Mouse (Mus musculus): ENCODE measurements around the gene Ctdspl.

Ctdspl gene

DNA sequence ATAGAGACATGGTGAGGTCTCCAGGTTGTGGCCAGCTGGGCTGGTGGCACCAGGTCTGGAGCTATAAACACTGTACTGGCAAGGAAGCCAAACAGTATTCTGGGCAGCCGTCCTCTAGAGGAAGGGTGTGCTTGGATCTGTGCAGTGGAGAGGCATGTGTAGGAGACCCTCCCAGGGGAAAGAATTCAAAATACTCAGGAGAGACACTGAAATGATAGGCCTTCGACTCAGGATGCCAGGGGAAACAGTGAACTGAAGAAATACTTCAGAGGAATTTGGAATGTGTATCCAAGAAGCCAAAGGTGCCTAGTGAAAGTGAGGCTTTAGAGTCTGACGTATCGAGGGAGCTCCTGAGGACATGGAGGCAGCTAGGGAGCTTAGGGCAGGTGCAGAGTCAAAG lies 23.4 kb downstream of the Ctdspl start:
- no peak for DNase-seq (ENCODE audit: low read depth, low spot score)

DNA sequence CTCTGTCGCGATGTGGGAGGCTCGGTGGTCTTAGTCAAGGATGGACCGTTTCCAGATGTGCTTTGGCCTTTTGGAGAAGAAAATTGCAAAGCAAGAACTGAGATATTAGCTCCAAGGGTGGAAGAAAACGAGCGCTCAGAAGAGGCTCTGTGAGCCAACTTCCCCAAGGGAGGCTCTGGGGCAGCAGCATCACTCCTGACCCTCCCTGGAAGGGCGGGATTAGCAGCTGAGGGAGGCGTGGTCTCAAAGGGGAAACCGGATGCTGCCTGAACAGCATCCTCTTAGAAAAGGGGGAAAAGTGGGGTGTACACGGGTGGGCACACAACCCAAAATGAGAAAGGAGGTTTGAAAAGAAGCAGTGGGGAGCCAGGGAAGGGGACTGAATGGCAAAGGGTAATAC lies 23.8 kb downstream of the Ctdspl start:
- no peak for DNase-seq (ENCODE audit: low read depth, low spot score)

DNA sequence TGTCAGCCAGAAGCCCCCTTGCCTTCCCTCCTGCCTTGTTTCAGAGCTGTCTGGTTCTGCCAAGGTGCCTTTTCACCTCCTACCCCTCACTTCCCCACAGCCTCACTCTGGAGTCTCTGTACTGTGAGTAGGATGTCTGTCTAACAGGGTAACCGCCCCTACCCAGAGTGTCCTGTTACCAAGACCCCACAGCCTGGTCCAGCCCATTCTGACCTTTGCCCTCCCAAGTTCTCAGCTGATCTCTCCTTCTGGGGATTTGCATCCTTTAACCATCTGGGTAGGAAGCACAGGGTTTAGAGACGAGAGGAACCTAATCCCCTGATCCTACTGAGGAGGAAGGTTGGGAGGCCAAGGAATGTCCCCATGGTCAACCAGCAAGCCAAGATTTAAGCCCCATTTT lies 24.5 kb downstream of the Ctdspl start:
- no peak for DNase-seq (ENCODE audit: low read depth, low spot score)

DNA sequence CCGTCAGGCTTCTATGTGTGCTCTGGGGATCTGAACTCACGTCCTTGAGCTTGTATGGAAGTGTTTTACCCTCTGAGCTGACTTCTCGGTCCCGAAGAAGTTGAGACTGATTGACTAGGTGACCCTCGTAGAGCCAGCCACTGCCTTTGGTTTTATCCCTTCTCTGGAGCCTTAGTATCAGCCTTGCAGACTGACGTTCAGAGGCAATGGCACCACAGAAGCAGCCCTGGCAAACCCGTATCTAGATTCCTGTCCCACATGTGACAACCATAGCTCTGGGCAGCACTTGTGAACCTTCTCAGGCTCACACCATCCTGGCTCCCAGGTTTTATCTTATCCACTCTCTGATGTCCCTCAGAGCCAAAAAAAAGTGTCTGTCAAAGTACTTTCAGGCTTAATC lies 25.1 kb downstream of the Ctdspl start:
- DNase-seq (ENCODE audit: low read depth, low spot score) = no peak

DNA sequence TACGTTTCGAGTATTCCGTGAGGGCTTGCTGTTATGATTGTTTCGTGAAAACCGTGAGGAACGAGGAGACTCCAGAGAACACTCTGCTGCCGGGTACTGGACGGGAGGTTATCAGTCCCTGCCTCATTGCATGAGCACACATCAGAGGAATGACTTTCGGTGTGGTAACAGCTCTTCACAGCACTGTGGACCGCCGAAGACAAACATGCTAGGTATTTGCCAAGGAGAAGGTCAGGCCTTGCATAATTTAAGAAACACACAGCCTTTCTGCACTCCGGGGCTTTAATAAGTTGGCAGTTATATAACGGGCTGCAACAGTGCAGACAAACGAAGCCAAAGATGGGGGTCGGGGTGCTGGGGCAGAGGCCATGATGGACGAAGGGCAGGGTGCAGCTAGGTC lies 25.9 kb downstream of the Ctdspl start:
- DNase-seq (ENCODE audit: low read depth, low spot score) = no peak

DNA sequence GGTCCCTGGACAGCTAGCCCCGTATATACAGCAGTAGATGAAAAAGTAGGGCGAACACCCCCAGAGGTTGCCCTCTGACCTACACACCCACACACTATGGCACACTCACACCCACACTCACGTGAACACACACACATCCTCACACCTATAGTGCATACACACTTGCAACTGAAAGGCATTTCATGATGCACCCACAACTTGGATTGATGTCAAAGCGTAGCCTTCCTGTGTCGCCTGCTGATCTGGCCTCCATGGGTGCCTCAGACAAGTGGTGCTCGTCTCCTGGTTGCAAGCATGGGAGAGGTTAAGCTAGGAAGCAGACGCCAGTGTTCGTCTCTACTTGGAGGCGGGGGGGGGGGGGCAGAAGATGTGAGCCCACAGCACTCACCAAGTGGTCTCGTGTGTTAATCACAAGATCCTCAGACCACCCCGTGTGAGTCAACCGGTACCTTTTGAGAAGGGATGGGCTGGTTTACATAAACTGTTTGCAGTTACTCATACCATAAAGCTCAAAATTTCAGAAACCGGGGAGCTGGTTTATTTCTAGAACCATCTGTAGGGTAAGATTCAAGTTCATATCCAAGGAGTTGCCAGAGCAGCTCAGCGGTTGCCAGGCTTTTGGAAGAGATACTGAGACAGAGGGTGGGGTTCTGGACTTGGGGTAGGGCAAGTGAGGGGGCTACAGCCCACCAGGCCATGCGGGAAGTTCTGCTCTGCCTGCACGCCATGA lies 27.4 kb downstream of the Ctdspl start:
- DNase-seq (ENCODE audit: low read depth, low spot score) = no peak

DNA sequence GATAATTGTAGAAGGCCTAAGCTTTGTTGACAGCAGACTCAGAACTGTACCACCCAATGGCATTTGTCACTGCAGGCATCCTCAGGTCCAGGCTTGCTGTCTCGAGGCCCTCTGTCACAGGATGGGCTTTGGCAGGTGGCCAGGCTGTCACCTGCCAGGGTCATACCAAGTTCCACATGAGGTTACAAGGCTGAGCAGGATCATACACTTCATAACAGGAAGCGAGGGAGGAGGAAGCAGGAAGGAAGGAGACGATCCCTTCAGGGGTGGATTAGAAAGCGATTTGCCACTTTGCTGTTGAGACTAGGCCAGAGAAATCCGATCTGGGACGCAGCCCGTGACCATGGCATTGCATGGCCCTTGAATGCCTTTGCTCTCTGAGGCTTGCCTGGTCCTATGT lies 32.5 kb downstream of the Ctdspl start:
- no peak for DNase-seq (ENCODE audit: low read depth, low spot score)

DNA sequence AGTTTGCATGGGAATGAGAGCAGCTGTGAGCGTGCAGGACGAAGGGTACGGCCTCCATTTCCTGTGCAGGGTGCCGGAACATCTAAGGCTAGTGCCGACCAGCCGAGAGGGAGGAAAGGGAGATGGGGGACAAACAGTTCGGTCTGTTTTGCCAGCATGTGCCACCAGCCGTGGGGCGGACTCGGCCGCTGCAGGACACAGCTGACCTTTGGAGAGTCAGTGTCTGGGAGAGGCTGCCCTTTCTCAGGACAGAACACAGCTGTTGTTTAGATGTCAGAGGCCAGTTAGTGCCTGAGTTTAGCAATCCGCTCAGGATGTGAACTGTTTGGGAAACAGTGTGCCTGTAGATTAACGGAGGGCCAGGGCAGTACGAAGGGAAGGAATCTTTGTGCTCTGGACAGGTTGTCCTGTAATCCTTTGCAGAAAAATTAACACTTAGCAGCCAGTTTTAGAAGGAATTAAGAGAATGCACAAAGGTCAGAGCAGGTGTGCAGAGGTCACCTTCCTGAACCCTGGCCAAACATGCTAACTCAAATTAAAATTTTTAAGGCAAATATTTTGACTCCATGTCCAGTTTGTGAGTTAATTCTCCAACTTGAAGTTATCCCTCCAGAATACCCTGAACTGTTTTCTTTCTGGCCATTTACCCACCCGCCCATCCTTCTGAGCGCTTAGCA lies 34.3 kb downstream of the Ctdspl start:
- DNase-seq (ENCODE audit: low read depth, low spot score) = no peak

DNA sequence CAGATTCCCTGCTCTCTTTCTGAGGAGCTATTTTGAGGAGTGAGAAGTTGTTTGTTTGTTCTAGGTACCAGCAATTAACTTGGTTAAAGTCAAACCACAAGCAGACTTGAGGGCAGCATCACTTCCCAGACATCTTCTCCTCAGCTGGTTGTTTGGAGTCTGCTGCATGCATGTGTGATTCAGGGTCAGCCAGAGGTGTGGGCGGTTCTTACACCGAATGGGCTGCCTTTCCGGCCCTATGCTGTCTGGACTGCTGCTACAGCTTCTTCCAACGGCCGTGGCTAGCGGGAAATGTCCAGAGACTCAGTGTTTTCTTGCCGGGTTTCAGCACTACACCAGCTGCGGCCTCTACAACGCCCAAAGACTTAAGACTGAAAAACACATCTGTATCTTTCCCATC lies 36.9 kb downstream of the Ctdspl start:
- DNase-seq (ENCODE audit: low read depth, low spot score) = no peak

DNA sequence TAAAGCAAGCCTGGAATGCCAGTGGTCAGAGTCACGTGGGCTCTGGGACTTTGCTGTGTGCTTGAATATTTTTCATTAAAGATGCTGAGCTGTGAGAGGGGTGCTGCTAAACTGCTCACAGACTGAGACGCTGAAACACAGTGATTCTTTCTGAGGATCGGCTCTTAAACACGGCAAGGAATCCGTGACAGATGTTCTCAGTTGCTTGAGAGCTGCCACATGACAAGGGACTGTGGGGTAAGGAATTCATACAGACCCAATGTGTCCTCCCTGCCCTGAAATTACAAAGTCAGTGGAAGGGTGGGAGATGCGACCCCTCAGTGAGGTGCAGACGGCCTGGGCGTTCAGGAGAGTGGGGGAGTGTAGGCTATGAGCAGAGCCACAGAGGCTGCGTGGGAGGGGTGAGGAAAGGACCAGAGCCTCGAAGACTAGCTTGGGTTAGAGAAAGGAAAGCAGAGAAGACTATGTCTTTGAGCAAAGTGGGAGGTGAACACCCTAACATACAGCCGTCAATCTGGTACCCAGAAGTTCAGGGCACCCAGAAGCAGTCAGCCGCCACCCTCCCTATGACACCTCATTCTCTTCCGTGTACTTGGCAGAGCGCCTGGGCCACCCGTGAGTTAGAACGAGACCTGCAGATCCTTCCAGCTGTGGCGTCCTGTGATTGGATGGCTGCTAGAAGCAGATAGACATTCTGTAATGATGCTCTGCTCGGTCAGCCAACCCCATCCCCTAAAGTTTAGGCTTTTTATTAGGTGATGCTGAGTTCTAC lies 38.2 kb downstream of the Ctdspl start:
- no peak for DNase-seq (ENCODE audit: low read depth, low spot score)

DNA sequence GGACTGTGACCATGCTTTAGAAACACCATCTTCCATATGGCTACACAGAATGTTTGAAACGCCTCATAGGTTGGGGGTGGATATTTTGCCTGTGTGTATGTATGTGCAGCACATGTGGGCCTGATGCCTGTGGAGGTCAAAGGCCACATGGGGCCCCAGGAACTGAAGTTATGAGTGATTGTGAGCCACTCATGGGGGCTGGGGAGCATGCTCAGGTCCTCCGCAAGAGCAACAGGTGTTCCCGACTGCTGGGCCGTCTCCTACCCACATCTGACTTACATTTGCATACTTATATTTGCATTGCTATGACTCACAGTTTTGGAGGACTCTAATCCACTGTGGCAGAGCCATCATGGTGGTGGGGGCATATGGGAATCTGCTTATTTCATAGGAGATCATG lies 43.6 kb downstream of the Ctdspl start:
- DNase-seq (ENCODE audit: low read depth, low spot score) = no peak

DNA sequence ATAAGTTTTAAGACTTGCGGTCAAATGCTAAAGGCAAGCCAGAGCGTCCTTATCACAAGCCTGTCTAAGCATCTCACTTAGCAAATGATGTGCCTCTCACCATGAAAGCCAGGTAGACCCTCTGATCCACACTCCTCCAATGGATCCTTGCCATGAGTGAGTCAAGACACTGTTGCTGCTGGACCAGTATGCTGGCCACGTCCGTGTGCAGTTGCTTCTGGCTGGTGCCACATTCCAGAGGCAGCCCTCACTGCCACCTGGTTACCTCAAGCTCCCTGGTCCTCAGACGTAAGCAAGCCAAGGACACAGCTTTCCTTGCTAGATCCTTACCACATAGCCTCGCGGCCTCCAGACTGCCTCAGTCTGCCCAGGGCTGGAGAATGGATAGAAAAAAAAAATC lies 46.8 kb downstream of the Ctdspl start:
- no peak for DNase-seq (ENCODE audit: low read depth, low spot score)

DNA sequence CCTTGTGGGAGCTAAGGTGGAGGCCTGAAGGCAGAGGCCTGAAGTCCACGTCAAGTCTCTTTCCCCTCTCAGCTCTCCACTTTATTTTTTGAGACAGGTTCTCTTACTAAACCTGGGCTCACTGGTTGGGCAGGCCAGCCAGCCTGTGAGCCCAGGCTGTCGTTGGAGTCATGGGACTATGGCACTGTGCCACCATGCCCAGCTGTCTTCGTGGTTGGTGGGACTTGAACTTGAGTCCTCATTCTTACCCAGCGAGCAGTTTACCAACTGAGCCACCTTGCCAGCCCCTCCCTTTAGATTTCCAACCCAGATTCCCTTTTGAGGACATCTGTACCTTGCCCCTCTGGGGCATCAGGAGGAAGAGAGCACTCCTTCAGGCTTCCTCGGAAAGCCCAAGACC lies 47.3 kb downstream of the Ctdspl start:
- no peak for DNase-seq (ENCODE audit: low read depth, low spot score)

DNA sequence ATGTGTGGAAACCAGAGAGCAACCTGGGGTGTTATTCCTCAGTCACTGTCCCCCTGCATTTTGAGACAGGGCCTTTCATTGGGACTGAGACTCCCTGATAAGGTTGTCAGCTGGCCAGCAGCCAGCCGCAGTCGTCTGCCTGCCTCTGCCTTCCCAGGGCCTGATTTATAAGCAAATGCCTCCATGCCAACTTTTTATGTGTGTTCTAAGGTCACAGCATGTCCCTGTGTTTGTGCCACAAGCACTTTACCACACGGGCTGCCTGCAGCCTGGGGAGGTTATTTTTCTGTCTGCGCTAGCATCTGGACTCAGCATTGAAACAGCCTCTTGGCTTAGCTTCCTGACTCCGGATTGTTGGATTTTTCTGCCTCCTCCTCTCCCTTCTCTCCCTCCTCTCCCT lies 47.9 kb downstream of the Ctdspl start:
- no peak for DNase-seq (ENCODE audit: low read depth, low spot score)

DNA sequence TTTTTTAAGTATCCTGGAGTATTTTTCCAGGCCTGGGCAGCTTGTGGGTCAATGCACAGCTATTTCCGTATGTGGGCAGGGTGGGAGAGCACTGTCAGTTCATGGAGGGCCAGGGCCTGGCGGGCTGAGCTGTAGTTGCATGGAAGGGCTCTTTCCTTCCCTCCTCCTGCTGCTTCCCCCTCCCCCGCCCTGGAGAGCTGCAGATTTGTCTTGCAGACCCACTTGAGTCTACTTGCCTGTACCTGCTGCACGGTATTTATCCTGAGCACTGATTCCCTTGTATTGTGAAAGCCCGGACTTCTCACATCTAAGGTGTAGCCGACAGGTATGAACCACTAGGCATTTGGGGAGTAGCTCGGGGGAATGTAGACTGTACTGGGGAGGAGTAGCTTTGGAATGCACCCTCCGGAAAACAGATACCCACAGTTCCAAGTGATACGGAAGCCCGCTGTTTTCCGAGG lies 49.0 kb downstream of the Ctdspl start:
- no peak for DNase-seq (ENCODE audit: low read depth, low spot score)

DNA sequence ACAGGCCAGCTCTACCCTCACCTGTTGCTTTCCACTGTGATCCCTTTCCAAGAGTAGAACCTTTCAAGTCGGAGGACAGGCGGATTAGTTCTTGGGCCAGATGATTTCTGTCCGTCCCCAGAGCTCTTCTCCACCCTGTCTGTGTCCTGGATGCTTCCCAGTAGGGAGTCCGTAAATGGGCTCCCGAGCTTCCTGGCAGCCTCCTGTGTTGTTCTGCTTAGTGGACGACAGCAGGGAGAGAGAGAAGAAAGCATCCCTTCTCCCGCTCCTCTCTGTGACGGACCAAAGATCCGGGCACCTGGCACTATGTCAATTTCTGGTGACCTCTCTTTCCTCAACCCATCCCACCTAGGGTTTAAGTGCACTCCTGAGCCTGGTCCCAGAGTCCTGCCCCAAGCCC lies 49.5 kb downstream of the Ctdspl start:
- DNase-seq (ENCODE audit: low read depth, low spot score) = no peak

DNA sequence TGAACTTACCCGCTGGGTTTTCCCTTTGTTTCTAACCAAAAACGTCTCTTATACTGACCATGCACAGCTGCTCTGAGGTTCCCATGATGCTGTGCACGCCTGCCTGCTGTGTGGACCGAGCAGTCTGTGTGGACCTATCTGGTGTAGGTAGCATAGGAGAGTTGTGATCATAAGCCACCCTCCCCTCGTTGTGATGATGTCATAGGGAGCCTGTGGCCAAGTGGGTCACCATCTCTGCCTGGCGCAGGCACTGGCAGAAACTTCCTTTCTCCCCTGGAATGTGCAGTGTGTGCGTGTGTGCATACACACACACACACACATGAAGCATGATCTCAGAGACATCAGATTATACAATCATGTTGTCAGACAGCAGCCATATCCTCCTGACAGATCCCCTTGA lies 50.3 kb downstream of the Ctdspl start:
- DNase-seq (ENCODE audit: low read depth, low spot score) = no peak

DNA sequence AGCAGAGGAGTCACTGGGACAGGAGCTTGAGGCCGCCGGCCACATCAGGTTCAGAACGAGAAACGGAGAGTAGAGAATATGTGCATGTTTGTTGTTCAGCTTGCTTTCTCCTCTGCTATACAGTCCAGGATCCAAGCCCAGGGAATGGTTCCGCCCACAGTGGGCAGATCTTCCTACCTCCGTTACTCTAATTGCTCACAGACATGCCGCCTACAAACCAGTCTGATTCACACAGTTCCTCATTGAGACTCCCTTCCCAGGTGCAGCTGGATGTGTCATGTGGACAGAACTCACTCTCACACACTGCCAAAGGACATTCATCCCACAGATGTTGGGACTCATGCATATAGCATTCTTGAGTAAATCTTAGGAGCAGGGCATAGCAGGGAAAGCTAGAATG lies 51.2 kb downstream of the Ctdspl start:
- DNase-seq (ENCODE audit: low read depth, low spot score) = no peak

DNA sequence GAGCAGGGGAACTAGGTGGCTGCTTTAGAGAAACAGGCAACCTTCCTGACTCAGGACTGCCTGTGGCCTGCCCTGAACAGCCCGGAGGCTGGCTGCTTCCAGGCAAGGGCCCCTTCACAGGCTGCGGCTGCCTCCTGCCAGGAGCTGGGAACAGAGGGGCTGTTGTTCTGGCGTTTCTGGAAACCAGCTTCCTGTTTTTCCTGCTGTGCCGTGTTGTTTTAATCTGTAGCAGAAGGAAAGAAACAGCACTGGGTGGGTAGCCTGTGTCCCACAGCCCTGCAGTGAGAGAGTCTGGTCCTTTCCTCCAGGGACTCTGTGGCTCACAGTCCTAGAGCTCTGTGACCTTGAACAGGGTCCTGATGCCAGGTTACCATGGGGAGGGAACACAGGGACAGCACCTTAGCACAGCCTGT lies 54.2 kb downstream of the Ctdspl start:
- DNase-seq (ENCODE audit: low read depth, low spot score) = no peak

DNA sequence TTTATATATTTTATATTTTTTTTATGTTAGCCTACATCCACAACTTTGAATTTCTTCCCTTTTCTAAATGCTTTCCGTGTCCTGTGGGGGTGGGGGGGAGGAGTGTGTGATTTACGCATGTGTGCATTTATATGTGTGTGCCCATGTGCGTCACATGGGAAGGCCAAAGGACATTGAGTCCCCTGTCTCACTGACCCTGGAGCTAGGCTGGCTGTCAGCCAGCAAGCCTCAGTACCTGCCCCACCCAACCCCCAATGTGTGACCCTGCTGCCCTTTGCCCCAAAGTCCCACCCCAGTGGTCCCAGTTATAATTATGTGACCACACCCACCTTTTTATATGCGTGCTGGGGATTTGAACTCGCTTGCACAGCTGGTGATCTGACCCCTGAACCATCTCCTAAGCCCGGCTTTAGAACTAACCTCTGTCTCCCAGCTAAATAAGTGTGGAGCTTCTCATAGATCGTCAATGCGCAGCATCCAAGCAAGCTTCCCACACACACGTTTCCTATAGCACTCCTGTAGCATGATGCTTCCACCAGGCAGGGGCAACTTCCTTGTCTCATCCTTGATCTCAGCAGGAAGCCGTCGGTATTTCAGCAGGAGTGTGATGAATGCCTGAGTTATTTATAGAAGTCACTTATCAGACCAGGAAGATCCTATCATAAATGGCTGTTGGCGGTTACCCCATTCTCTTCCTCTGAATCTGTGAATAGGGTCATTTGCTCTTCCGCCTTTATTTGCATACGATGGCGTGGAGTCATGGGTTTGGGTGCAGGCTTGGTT lies 58.6 kb downstream of the Ctdspl start:
- no peak for DNase-seq (ENCODE audit: low read depth, low spot score)

DNA sequence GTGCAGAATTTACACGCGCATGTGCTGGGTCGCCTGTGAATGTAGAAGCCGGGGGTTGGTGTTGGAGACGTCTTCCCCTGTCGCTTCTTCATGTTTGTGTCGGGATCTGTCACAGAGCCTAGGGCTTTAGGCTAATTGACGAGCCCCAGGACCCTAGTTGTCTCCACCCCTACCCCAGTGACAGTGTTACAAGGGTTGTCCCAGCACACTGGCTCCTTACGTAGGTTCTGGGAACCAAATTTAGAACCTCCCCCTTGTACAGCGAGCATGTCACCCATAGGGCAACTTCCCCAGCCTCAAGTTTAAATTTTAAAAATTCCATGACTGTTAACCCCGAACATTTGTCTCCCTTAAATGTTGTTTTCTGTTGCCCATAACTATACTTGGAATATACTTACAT lies 60.0 kb downstream of the Ctdspl start:
- DNase-seq (ENCODE audit: low read depth, low spot score) = no peak

Measured in 3T3-L1 (cell line).